Mouse (Mus musculus): ENCODE data around the gene Catsperd. TPM values are rescaled to one million over a fixed set of nuclear protein-coding genes. Genes with fewer than 3 reads are reported as not detected.

Gene Catsperd
- polyA plus RNA-seq, 1 experiment = 3.7 TPM

DNA sequence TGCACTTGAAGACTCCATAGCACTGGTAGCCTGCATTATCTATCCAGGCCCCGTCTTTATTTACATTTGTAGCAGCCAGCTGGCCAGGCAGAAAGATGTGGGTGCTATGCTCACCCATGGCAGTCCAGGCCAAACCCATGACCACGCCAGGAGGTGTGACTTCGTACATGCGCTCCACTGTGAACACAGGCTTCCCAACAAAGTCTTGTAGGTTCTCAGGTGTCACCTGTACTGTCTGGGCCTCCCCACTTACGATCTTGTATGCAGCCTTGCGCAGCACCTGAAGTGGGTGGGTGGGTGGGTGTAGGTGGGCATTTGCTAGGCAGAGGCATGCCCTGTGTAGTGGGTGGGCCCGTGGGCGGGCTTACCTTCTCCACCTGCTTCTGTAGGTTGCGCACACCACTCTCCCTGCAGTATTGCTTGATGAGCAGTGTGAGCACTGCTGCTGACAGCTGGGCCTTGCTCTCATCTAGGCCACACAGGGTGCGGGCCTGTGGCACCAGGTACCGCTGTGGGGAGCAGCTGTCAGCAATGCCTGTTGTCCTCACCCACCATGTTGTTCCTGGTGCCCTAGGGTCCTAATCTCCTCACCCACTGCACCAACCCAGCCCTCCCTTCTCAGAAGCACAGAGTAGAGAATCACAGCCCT is 12.7 kb upstream of the Catsperd start:
- peaks cover 45% of the 10 kb centered on the region for H3K36me3 ChIP-seq (ENCODE audit: control insufficient read depth, insufficient read depth, low read length, poor library complexity, severe bottlenecking)
- H3K9ac ChIP-seq (ENCODE audit: low read depth, poor library complexity, severe bottlenecking) = 0 out of 2 replicates have a peak overlapping the region, but pooled peaks have one; percentile 90
- no peak overlapping the region for H3K4me3 ChIP-seq (ENCODE audit: low read depth, low read length)
- no peaks in the 10 kb centered on the region for H3K27me3 ChIP-seq (ENCODE audit: control insufficient read depth, insufficient read depth, low read length, poor library complexity, severe bottlenecking)
- H3K9me3 ChIP-seq (replicated peaks; ENCODE audit: control insufficient read depth, insufficient read depth, low read length, poor library complexity, severe bottlenecking) = no peaks in the 10 kb centered on the region
- TF ChIP-seq EP300 (IDR thresholded peaks at IDR 0.05; ENCODE audit: insufficient read depth, low read depth, low read length) (no peak), POLR2A (IDR thresholded peaks at IDR 0.05; ENCODE audit: insufficient read depth, low read length) (no peak), CTCF (IDR thresholded peaks at IDR 0.05; ENCODE audit: low read depth, low read length) (no peak)
- H3K27ac ChIP-seq (ENCODE audit: insufficient read depth, low read length) = no peak overlapping the region
- peaks cover 2% of the 10 kb centered on the region for H3K4me1 ChIP-seq (ENCODE audit: control insufficient read depth, insufficient read depth, low read length)

DNA sequence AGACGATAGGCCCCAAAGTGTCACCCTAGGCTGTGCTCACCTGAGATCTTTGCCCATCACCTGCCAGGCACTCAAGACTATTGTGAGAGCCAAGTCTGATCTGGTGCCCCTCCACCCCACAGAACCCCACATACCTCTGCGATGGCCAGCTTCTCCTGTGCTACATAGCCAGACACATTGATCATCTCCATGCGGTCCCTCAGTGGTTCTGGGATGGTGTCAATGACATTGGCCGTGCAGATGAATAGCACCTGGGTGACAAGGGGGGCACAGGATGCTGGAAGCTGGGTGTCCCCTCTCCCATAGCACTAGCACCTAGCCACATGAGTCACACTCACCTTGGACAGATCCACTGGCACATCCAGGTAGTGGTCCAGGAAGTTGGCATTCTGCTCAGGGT is 12.2 kb upstream of the Catsperd start:
- H3K27me3 ChIP-seq (ENCODE audit: control insufficient read depth, insufficient read depth, low read length, poor library complexity, severe bottlenecking) = no peaks in the 10 kb centered on the region
- H3K4me1 ChIP-seq (ENCODE audit: control insufficient read depth, insufficient read depth, low read length) = peaks cover 2% of the 10 kb centered on the region
- TF ChIP-seq CTCF (IDR thresholded peaks at IDR 0.05; ENCODE audit: low read depth, low read length) = no peak
- H3K9ac ChIP-seq (ENCODE audit: low read depth, poor library complexity, severe bottlenecking) = no peak overlapping the region
- H3K27ac ChIP-seq (ENCODE audit: insufficient read depth, low read length) = no peak overlapping the region
- H3K4me3 ChIP-seq (ENCODE audit: low read depth, low read length) = no peak overlapping the region
- no peaks in the 10 kb centered on the region for H3K9me3 ChIP-seq (replicated peaks; ENCODE audit: control insufficient read depth, insufficient read depth, low read length, poor library complexity, severe bottlenecking)
- H3K36me3 ChIP-seq (ENCODE audit: control insufficient read depth, insufficient read depth, low read length, poor library complexity, severe bottlenecking) = peaks cover 50% of the 10 kb centered on the region

DNA sequence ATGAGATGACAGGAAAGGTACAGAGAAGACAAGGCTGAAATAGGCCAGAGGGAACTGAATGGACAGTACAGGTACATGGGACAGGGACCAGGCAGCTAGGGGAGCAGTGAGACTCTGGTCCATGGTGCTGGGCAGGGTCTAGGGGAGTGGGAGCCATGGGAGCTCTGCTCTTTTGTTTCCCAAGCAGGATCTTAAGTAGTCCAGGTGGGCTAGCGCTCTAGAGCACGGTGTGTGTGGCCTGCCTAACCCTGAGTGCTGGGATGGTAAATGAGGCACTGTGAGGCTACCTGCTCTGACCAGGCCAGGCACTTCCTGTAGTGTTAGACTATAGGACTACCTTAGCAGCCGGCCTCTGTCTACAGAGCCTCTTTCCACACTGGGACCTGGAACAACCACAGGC is 11.2 kb upstream of the Catsperd start:
- Histone ChIP-seq H3K9ac (ENCODE audit: low read depth, poor library complexity, severe bottlenecking) (no peak overlapping the region), H3K9me3 (replicated peaks; ENCODE audit: control insufficient read depth, insufficient read depth, low read length, poor library complexity, severe bottlenecking) (no peaks in the 10 kb centered on the region), H3K4me1 (ENCODE audit: control insufficient read depth, insufficient read depth, low read length) (no peaks in the 10 kb centered on the region), H3K4me3 (ENCODE audit: low read depth, low read length) (no peak overlapping the region), H3K36me3 (ENCODE audit: control insufficient read depth, insufficient read depth, low read length, poor library complexity, severe bottlenecking) (peaks cover 51% of the 10 kb centered on the region), H3K27me3 (ENCODE audit: control insufficient read depth, insufficient read depth, low read length, poor library complexity, severe bottlenecking) (no peaks in the 10 kb centered on the region), H3K27ac (ENCODE audit: insufficient read depth, low read length) (no peak overlapping the region)
- TF ChIP-seq EP300 (IDR thresholded peaks at IDR 0.05; ENCODE audit: insufficient read depth, low read depth, low read length) = no peak
- no peak for TF ChIP-seq POLR2A (IDR thresholded peaks at IDR 0.05; ENCODE audit: insufficient read depth, low read length)
- no peak for TF ChIP-seq CTCF (IDR thresholded peaks at IDR 0.05; ENCODE audit: low read depth, low read length)

DNA sequence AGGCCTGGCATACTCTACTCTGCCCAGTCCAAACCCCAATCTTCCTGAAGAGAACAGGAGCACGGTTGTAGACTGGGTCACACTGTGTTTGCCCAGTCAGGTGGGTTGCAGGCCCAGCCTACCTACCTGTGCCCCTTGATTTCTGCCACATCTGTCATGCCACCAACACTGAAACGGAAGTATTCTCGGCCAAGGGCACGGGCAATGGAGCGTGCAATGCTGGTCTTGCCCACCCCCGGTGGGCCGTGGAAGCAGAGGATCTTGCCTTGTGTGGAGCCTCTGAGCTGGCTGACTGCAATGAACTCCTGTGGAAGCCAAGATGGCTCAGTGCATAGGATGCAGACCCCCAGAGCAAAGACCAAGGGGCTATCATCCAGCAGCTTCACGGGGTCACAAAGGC is 10.3 kb upstream of the Catsperd start:
- H3K9ac ChIP-seq (ENCODE audit: low read depth, poor library complexity, severe bottlenecking) = no peak overlapping the region
- no peak for TF ChIP-seq POLR2A (IDR thresholded peaks at IDR 0.05; ENCODE audit: insufficient read depth, low read length)
- no peak for TF ChIP-seq CTCF (IDR thresholded peaks at IDR 0.05; ENCODE audit: low read depth, low read length)
- no peak overlapping the region for H3K27ac ChIP-seq (ENCODE audit: insufficient read depth, low read length)
- H3K4me3 ChIP-seq (ENCODE audit: low read depth, low read length) = no peak overlapping the region
- peaks cover 54% of the 10 kb centered on the region for H3K36me3 ChIP-seq (ENCODE audit: control insufficient read depth, insufficient read depth, low read length, poor library complexity, severe bottlenecking)
- no peaks in the 10 kb centered on the region for H3K27me3 ChIP-seq (ENCODE audit: control insufficient read depth, insufficient read depth, low read length, poor library complexity, severe bottlenecking)
- no peaks in the 10 kb centered on the region for H3K4me1 ChIP-seq (ENCODE audit: control insufficient read depth, insufficient read depth, low read length)
- no peaks in the 10 kb centered on the region for H3K9me3 ChIP-seq (replicated peaks; ENCODE audit: control insufficient read depth, insufficient read depth, low read length, poor library complexity, severe bottlenecking)

DNA sequence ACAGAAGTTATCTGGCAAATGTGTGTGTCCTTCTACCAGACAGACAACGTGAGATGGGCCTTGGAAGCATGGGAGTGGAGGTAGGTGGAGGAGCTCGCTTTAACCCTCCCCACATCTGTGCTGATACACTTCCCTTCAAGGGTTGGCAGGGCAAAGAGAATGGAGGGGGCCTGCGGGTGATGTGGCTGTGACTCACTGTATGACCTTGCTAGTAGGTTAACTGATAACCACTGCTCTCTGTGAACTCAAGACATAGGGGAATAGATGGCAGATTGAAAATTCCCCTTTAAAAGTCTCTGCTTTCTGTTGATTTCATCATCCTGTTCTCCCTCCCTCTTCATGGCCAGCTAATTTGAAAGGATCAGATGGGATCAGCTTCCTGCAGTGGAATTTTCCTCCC is 2.4 kb upstream of the Catsperd start:
- H3K36me3 ChIP-seq (ENCODE audit: control insufficient read depth, insufficient read depth, low read length, poor library complexity, severe bottlenecking) = peaks cover 8% of the 10 kb centered on the region
- H3K9ac ChIP-seq (ENCODE audit: low read depth, poor library complexity, severe bottlenecking) = no peak overlapping the region
- no peak overlapping the region for H3K27ac ChIP-seq (ENCODE audit: insufficient read depth, low read length)
- H3K4me1 ChIP-seq (ENCODE audit: control insufficient read depth, insufficient read depth, low read length) = peaks cover 2% of the 10 kb centered on the region
- no peaks in the 10 kb centered on the region for H3K9me3 ChIP-seq (replicated peaks; ENCODE audit: control insufficient read depth, insufficient read depth, low read length, poor library complexity, severe bottlenecking)
- H3K27me3 ChIP-seq (ENCODE audit: control insufficient read depth, insufficient read depth, low read length, poor library complexity, severe bottlenecking) = no peaks in the 10 kb centered on the region
- no peak for TF ChIP-seq POLR2A (IDR thresholded peaks at IDR 0.05; ENCODE audit: insufficient read depth, low read length)
- TF ChIP-seq CTCF (IDR thresholded peaks at IDR 0.05; ENCODE audit: low read depth, low read length) = no peak
- TF ChIP-seq EP300 (IDR thresholded peaks at IDR 0.05; ENCODE audit: insufficient read depth, low read depth, low read length) = no peak
- 0 out of 2 replicates have a peak overlapping the region, but pooled peaks have one; percentile 2 for H3K4me3 ChIP-seq (ENCODE audit: low read depth, low read length)

DNA sequence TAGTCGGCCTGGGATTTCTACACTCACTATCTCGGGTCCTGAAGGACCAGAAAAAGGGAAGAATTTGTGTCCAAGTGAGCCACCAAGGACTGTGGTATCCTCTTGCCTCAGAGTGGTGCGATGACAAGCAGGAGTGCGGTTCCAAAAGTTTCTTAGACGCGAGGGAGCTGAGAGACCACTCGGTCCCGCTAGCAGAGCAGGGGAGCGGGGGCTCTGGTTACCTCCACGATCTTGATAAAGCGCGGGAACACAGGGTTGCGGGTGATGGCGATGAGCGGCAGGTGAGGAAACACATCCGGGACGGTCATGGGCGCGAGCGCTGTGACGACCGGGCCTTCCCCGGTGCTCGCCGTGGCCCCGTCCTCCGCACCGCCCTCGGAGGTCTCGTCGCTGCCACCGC is 1.7 kb upstream of the Catsperd start:
- H3K9me3 ChIP-seq (replicated peaks; ENCODE audit: control insufficient read depth, insufficient read depth, low read length, poor library complexity, severe bottlenecking) = no peaks in the 10 kb centered on the region
- peaks cover 4% of the 10 kb centered on the region for H3K36me3 ChIP-seq (ENCODE audit: control insufficient read depth, insufficient read depth, low read length, poor library complexity, severe bottlenecking)
- no peak overlapping the region for H3K27ac ChIP-seq (ENCODE audit: insufficient read depth, low read length)
- peak overlapping the region; percentile 74 for H3K9ac ChIP-seq (ENCODE audit: low read depth, poor library complexity, severe bottlenecking)
- no peak for TF ChIP-seq EP300 (IDR thresholded peaks at IDR 0.05; ENCODE audit: insufficient read depth, low read depth, low read length)
- no peak for TF ChIP-seq CTCF (IDR thresholded peaks at IDR 0.05; ENCODE audit: low read depth, low read length)
- no peak for TF ChIP-seq POLR2A (IDR thresholded peaks at IDR 0.05; ENCODE audit: insufficient read depth, low read length)
- peaks cover 2% of the 10 kb centered on the region for H3K4me1 ChIP-seq (ENCODE audit: control insufficient read depth, insufficient read depth, low read length)
- H3K4me3 ChIP-seq (ENCODE audit: low read depth, low read length) = peak overlapping the region; percentile 95
- H3K27me3 ChIP-seq (ENCODE audit: control insufficient read depth, insufficient read depth, low read length, poor library complexity, severe bottlenecking) = no peaks in the 10 kb centered on the region
